Mouse (Mus musculus) thymus, adult 2 months (tissue): Measurements from ENCODE around the gene Rab8a.

ENCODE experiments used
- CTCF ChIP-seq: fragments of 200-500 bp; IDR thresholded peaks from 2 replicates; pipeline ENCODE4 v1.5.1; 2012; ENCODE audit warnings: mild to moderate bottlenecking, control low read depth, low read length, moderate library complexity, borderline replicate concordance; ENCODE audit not compliant: control insufficient read depth, poor library complexity, insufficient read depth; ENCODE audit errors: extremely low read depth
- POLR2A ChIP-seq: fragments of 200-500 bp; IDR thresholded peaks from 2 replicates; pipeline ENCODE4 v1.6.1; 2012; ENCODE audit warnings: mild to moderate bottlenecking, low read length, control low read depth, moderate library complexity; ENCODE audit not compliant: control insufficient read depth, poor library complexity, insufficient read depth; ENCODE audit errors: extremely low read depth

GRCm38 (mm10) chr8:72183554-72184202 lies 22.7 kb downstream of the Rab8a start:
- TF ChIP-seq CTCF, result no peak
- no peak for TF ChIP-seq POLR2A
